Mouse (Mus musculus): ENCODE results near the gene Ssr2. TPM values are rescaled to one million over a fixed set of nuclear protein-coding genes. Genes with fewer than 3 reads are reported as not detected.

Gene Ssr2
- polyA plus RNA-seq, 1 experiment from 2014 or later: 157 TPM

GRCm38 (mm10) chr3:88544514-88544913 is 31.2 kb upstream of the Ssr2 start:
- Histone ChIP-seq H3K4me3 (no peak overlapping the region), H3K4me2 (replicated peaks) (no peak overlapping the region), H3K9ac (no peak overlapping the region), H3K27ac (no peak overlapping the region), H3K9me3 (no peaks in the 10 kb centered on the region), H3K27me3 (replicated peaks) (no peaks in the 10 kb centered on the region), H3K4me1 (peaks cover 26% of the 10 kb centered on the region), H3K36me3 (peaks cover 13% of the 10 kb centered on the region)
- ATAC-seq (ENCODE audit: low FRiP score, low read depth): no peak
- WGBS: 52% methylated on average over 5 of the region's 5 CpGs

DNA sequence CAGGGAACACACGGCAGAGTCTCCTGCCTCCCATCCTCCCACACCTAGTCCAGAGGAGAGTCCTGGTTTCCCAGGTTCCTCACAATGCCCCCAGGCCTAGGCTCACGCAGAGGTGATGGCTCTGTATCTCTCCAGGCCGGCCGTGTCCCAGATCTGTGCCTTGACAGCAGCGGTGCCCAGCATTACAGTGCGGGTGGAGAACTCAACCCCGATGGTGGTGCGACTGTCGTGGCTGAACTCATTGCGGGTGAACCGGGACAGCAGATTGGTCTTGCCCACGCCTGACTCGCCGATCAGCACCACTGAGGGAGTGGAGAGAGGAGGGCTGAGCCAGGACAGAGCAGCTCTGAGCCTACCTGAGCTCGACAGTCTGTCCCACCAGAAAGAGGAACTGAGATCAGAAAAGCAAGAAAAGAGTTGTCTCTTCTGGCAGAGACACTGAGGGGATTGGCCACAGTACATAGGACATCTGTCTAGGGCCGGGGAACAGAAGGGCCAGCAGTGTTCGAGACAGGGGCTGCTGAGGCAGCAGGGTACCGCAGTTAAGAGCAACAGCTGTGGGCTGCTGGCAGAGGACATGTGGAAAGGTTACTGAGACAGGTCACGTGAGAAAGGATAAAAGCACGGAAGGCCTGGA is 30.6 kb upstream of the Ssr2 start:
- Histone ChIP-seq H3K4me3 (no peak overlapping the region), H3K4me1 (peaks cover 22% of the 10 kb centered on the region), H3K9me3 (no peaks in the 10 kb centered on the region), H3K9ac (no peak overlapping the region), H3K4me2 (replicated peaks) (no peak overlapping the region), H3K27ac (0 out of 2 replicates have a peak overlapping the region, but pooled peaks have one; percentile 4), H3K36me3 (peaks cover 9% of the 10 kb centered on the region), H3K27me3 (replicated peaks) (no peaks in the 10 kb centered on the region)
- ATAC-seq (ENCODE audit: low FRiP score, low read depth): no peak
- WGBS: 69% methylated on average over 20 of the region's 20 CpGs

- no peaks in the 10 kb centered on the region for H3K36me3 ChIP-seq
- no peak overlapping the region for H3K4me2 ChIP-seq (replicated peaks)
- no peaks in the 10 kb centered on the region for H3K27me3 ChIP-seq (replicated peaks)
- no peak overlapping the region for H3K9ac ChIP-seq
- no peak overlapping the region for H3K4me3 ChIP-seq
- H3K4me1 ChIP-seq: peaks cover 12% of the 10 kb centered on the region
- H3K9me3 ChIP-seq: no peaks in the 10 kb centered on the region
- no peak overlapping the region for H3K27ac ChIP-seq
- 82% methylated on average over 6 of the region's 6 CpGs for WGBS
- ATAC-seq (ENCODE audit: low FRiP score, low read depth): no peak
Observed at GRCm38 (mm10) chr3:88546674-88547418, 28.8 kb upstream of the Ssr2 start.

GRCm38 (mm10) chr3:88548180-88548917 is 27.3 kb upstream of the Ssr2 start, which contains the start of gene Rab25:
Rab25 (minus strand) TSS chr3:88548300.
- no peak within 1 kb of the TSS for H3K27ac ChIP-seq
- 55% methylated on average over 18 of the region's 18 CpGs for WGBS
- no peaks in the 10 kb centered on the region for H3K9me3 ChIP-seq
- no peaks in the 10 kb centered on the region for H3K36me3 ChIP-seq
- H3K4me2 ChIP-seq (replicated peaks): no peak within 1 kb of the TSS
- ATAC-seq (ENCODE audit: low FRiP score, low read depth): no peak
- no peak within 1 kb of the TSS for H3K4me3 ChIP-seq
- no peak within 1 kb of the TSS for H3K9ac ChIP-seq
- H3K4me1 ChIP-seq: peaks cover 14% of the 10 kb centered on the region
- H3K27me3 ChIP-seq (replicated peaks): no peaks in the 10 kb centered on the region

- Histone ChIP-seq H3K9me3 (no peaks in the 10 kb centered on the region), H3K9ac (peak overlapping the region; percentile 61; the same call in 1 of the 2 replicates), H3K27me3 (replicated peaks) (no peaks in the 10 kb centered on the region), H3K36me3 (peaks cover 11% of the 10 kb centered on the region), H3K27ac (no peak overlapping the region), H3K4me3 (no peak overlapping the region), H3K4me2 (replicated peaks) (peak overlapping the region; percentile 85), H3K4me1 (peaks cover 22% of the 10 kb centered on the region)
- WGBS: 87% methylated on average over 4 of the region's 4 CpGs
- ATAC-seq (ENCODE audit: low FRiP score, low read depth): no peak
Observed at GRCm38 (mm10) chr3:88551586-88551985, 24.1 kb upstream of the Ssr2 start.

DNA sequence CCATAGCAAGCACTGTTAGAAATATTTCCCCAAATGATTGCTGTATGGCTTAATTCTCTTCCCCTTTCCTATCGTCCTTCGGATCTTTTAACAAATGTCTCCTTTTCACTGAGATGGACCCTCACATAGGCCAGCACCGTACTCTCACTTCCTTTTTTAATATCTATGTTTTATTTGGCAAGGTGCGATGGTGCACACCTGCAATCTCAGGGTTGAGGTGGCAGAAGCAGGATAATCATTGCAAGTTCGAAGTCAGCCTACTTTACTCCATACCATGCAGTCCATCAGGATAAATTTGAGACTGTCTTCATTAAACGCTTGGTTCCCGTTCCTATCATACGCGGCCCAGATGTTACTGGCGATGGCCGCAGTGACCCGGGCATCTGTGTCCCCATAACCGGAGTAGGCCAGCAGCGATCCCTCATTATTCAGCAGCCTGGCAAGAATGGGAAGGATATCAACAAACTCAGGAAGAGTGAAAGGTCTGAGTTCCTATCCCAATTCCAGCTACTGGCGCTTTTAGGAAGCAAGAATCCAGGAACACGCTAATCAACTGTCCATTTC is 23.5 kb upstream of the Ssr2 start:
- Histone ChIP-seq H3K27me3 (replicated peaks) (no peaks in the 10 kb centered on the region), H3K4me1 (peaks cover 22% of the 10 kb centered on the region), H3K4me2 (replicated peaks) (peak overlapping the region; percentile 85), H3K9ac (peak overlapping the region; percentile 61), H3K4me3 (peak overlapping the region; percentile 89), H3K27ac (no peak overlapping the region), H3K36me3 (peaks cover 17% of the 10 kb centered on the region), H3K9me3 (no peaks in the 10 kb centered on the region)
- WGBS: 25% methylated on average over 16 of the region's 16 CpGs
- no peak for ATAC-seq (ENCODE audit: low FRiP score, low read depth)

DNA sequence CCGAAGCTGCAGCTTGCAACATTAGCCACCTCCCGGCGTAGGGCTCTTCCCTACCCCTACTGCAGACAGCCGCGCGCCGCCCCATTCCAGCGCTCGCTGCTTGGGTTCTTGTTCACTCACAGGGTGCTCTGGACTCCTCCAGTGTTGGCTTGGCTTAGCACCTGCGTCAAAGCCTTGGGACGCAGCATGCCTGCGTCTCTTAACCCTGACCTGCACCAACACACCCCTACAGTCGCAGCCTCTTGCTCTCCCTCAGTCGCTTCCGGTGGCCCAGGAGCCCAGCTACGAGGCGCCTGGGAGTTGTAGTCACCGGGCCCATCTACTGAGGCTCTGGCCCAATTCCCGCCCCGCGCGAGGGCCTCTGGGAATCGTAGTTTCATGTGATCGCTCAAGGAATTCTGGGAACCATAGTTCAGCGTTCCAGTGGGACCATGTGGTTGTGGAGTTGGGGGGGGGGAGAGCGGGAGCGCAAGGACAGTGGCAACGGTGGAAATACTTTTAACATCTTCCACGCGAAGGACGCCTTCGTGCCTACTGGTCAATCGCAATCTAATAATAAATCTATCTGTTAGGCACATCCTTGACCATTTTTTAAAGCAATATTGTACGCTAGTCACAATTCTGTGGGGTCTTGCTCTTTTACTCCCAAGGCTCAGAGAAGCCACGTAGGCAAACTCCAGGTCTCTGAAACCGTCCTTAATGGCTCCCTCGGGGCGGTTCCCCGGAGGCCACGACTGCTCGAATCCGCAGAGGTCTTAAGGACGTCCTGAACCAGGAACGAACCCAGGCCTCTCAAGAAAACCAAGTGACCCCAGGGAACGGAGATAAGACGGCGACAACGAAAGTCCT is 22.8 kb upstream of the Ssr2 start, which contains the start of gene Lamtor2:
Lamtor2 (minus strand) TSS at position 399 of the 849 bp plus-strand sequence.
- no peaks in the 10 kb centered on the region for H3K9me3 ChIP-seq
- peak within 1 kb of the TSS; percentile 90 for H3K9ac ChIP-seq
- no peaks in the 10 kb centered on the region for H3K27me3 ChIP-seq (replicated peaks)
- H3K4me1 ChIP-seq: peaks cover 22% of the 10 kb centered on the region
- peak within 1 kb of the TSS; percentile 82 for H3K27ac ChIP-seq
- H3K36me3 ChIP-seq: peaks cover 21% of the 10 kb centered on the region
- H3K4me2 ChIP-seq (replicated peaks): peak within 1 kb of the TSS; percentile 85
- WGBS: under 1% methylated on average over 48 of the region's 48 CpGs
- ATAC-seq (ENCODE audit: low FRiP score, low read depth): peak; percentile 94
- peak within 1 kb of the TSS; percentile 89 for H3K4me3 ChIP-seq

GRCm38 (mm10) chr3:88553525-88553879 is 22.2 kb upstream of the Ssr2 start, which contains the start of gene Ubqln4:
Ubqln4 (plus strand) TSS chr3:88553758.
- H3K36me3 ChIP-seq: peaks cover 27% of the 10 kb centered on the region
- WGBS: 0% methylated on average over 35 of the region's 37 CpGs
- H3K4me3 ChIP-seq: peak within 1 kb of the TSS; percentile 89
- peak within 1 kb of the TSS; percentile 85 for H3K4me2 ChIP-seq (replicated peaks)
- peak within 1 kb of the TSS; percentile 90 for H3K9ac ChIP-seq
- no peaks in the 10 kb centered on the region for H3K27me3 ChIP-seq (replicated peaks)
- H3K9me3 ChIP-seq: no peaks in the 10 kb centered on the region
- H3K4me1 ChIP-seq: peaks cover 22% of the 10 kb centered on the region
- ATAC-seq (ENCODE audit: low FRiP score, low read depth): peak; percentile 92
- peak within 1 kb of the TSS; percentile 82 for H3K27ac ChIP-seq

GRCm38 (mm10) chr3:88553880-88554586 is 21.6 kb upstream of the Ssr2 start:
- peak overlapping the region; percentile 82 for H3K27ac ChIP-seq
- peaks cover 32% of the 10 kb centered on the region for H3K36me3 ChIP-seq
- ATAC-seq (ENCODE audit: low FRiP score, low read depth): peak; percentile 23
- peak overlapping the region; percentile 90 for H3K9ac ChIP-seq
- H3K27me3 ChIP-seq (replicated peaks): no peaks in the 10 kb centered on the region
- WGBS: under 1% methylated on average over 41 of the region's 41 CpGs
- peaks cover 22% of the 10 kb centered on the region for H3K4me1 ChIP-seq
- H3K4me2 ChIP-seq (replicated peaks): peak overlapping the region; percentile 85
- no peaks in the 10 kb centered on the region for H3K9me3 ChIP-seq
- peak overlapping the region; percentile 89 for H3K4me3 ChIP-seq

DNA sequence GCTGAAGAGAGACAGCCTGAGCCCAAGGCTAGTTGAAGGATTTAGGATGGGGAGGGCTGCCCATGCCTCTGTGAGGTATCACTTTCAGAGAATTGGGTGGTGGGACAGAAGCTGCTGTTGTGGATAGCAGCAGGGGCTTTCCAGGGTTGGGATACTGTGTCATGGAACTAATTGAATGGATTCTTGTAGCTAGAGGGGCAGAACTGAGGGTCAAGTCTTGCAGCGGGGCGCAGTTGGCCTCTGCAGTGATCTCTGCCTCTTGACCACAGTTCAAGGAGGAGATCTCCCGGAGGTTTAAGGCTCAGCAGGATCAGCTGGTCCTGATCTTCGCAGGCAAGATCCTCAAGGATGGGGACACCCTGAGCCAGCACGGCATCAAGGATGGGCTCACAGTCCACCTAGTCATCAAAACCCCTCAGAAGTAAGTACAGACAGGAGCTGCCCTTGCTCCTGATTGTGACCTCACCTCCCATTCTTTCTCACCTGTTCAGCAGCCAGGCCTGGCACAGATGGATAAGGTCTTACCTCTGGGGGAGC is 20.5 kb upstream of the Ssr2 start:
- Histone ChIP-seq H3K27me3 (replicated peaks) (no peaks in the 10 kb centered on the region), H3K9ac (peak overlapping the region; percentile 40), H3K4me2 (replicated peaks) (peak overlapping the region; percentile 85), H3K27ac (no peak overlapping the region), H3K36me3 (peaks cover 43% of the 10 kb centered on the region), H3K9me3 (no peaks in the 10 kb centered on the region), H3K4me1 (peaks cover 22% of the 10 kb centered on the region), H3K4me3 (no peak overlapping the region)
- no peak for ATAC-seq (ENCODE audit: low FRiP score, low read depth)
- WGBS: 87% methylated on average over 5 of the region's 5 CpGs

Data from neural tube, embryonic 12.5 days (tissue).